Mouse (Mus musculus) limb, embryonic 11.5 days (tissue): ENCODE results near the gene Trip4. TPM values are rescaled to one million over a fixed set of nuclear protein-coding genes. Genes with fewer than 3 reads are reported as not detected.
"Not testable (repeated sequence)": the region's sequence is repeated elsewhere in the genome, so short reads cannot be mapped to it uniquely, and the experiment has no call there.

Experiments used
- ATAC-seq: fragments of 200-750 bp; cut with Nextera tagmentation; 2 replicates; pipeline ENCODE4 v1.8.0; 2017; ENCODE audit warnings: low read depth; ENCODE audit not compliant: insufficient number of reproducible peaks, low FRiP score, low TSS enrichment
- DNase-seq: peaks from one replicate; pipeline ENCODE4 v3.0.0-alpha.2; 2015; ENCODE audit warnings: low spot score
- H3K27ac ChIP-seq: fragments of 300-500 bp; sonication (generic); replicated peaks from 2 replicates; pipeline ENCODE4 v1.5.1; 2014; ENCODE audit warnings: low read depth, mild to moderate bottlenecking, low read length
- H3K27me3 ChIP-seq: fragments of 300-500 bp; sonication (generic); 2 replicates; pipeline ENCODE4 v1.6.1; 2014; ENCODE audit warnings: mild to moderate bottlenecking, low read length, mixed read lengths; ENCODE audit not compliant: control insufficient read depth, insufficient read depth
- H3K36me3 ChIP-seq: fragments of 300-500 bp; sonication (generic); 2 replicates; pipeline ENCODE4 v1.6.1; 2014; ENCODE audit warnings: mild to moderate bottlenecking, low read length, moderate library complexity, mixed read lengths; ENCODE audit not compliant: control insufficient read depth, insufficient read depth
- H3K4me1 ChIP-seq: fragments of 300-500 bp; sonication (generic); 2 replicates; pipeline ENCODE4 v1.6.1; 2014; ENCODE audit warnings: low read length, mixed read lengths; ENCODE audit not compliant: control insufficient read depth, insufficient read depth
- H3K4me2 ChIP-seq: fragments of 300-500 bp; sonication (generic); 2 replicates; pipeline ENCODE4 v1.6.1; 2014; ENCODE audit warnings: low read depth, mild to moderate bottlenecking, moderate library complexity; ENCODE audit not compliant: severe bottlenecking
- H3K4me3 ChIP-seq: fragments of 300-500 bp; sonication (generic); 2 replicates; pipeline ENCODE4 v1.5.1; 2014; ENCODE audit warnings: low read depth, low read length
- H3K9ac ChIP-seq: fragments of 300-500 bp; sonication (generic); 2 replicates; pipeline ENCODE4 v1.6.1; 2014; ENCODE audit warnings: mild to moderate bottlenecking, low read length
- H3K9me3 ChIP-seq: fragments of 300-500 bp; sonication (generic); 2 replicates; pipeline ENCODE4 v1.6.1; 2016; ENCODE audit warnings: low read length; ENCODE audit not compliant: control insufficient read depth
- WGBS: fragments of 180-500 bp; shearing (Covaris S2); extraction: QIAGEN DNeasy Blood & Tissue Kit; methylation state at CpG from one replicate; pipeline ENCODE4 v1.1.7; 2014; 5-methylcytosine and 5-hydroxymethylcytosine counted together
- polyA plus RNA-seq: library from polyadenylated mRNA; unstranded; fragments of >200 nt; fragmentation: Nextera tagmentation; extraction: Ambion mirVana; gene quantifications from 2 replicates; pipeline ENCODE4 v1.2.1, GENCODE M21; 2014

Trip4 gene
- polyA plus RNA-seq, 1 experiment from 2014 or later = 35.3 TPM

DNA sequence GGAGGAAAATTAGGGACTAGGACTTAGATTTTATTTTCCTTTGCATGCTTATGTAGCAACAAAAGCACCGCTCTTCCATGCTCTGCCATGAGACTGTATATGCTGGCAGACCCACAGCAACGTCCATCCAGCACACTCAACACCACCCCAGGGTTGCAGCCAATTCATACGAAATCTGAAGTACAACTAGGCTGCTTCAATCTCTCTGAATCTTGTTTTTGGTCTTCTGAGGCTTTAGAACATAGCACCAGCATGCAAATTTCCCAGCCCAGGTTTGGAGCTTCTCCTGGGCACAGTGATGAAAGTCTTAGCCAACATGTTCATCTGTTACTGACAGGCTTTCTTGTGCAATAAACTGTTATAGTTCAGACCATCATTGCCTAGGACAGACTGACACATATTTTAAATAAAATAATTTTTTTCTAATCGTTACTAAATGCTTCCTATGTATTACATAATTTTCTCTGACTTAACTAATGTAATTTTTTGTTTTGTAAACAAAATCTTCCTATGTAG is 120.7 kb downstream of the Trip4 start:
- WGBS = 84% methylated on average over 4 of the region's 4 CpGs
- Histone ChIP-seq H3K4me3 (no peak overlapping the region), H3K4me2 (no peak overlapping the region), H3K27ac (no peak overlapping the region), H3K36me3 (no peaks in the 10 kb centered on the region), H3K9me3 (no peaks in the 10 kb centered on the region), H3K4me1 (0 out of 2 replicates have a peak, but pooled peaks cover 2% of the 10 kb centered on the region), H3K9ac (no peak overlapping the region), H3K27me3 (no peaks in the 10 kb centered on the region)
- ATAC-seq (no peak), DNase-seq (no peak)

DNA sequence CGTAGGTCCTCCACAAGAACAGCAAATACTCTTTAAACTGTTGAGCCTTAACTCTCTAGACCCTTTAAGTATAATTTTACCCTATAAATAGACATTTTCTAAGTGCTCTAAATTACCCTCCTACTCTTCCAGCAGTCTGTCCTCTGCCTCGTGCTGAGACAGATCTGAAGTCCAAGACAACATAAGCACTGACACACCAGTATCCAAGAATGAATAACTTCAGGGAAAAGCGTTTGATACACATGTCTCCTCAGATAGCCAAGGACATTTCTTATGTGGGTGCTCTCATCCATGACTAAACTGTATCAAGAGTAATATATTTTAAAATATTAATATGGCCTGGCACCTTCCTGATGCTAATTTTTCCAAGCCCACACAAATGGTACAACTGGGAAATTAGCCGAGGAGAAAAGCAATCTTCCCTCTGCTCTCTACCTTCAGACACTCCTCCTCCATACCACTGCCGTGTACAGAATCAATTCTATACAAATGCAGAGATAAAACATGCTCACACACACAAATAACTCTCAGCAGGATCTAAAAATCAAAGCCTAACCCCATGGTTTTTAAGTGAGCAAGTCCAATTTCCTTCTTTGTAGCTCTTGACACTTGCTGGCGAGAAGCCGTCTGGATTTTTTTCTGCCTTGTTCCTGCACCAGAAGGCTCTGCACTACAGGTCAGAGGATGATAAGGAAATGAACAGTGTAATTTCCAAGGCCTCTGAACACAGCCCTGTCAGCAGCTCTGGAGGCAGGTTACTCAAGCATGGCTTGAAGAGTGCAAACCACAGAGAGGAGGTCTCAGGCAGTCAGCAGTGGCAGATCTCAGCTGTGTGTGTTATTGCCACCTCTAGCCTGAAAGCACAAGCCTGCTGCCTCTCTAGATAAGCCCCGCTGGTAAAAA is 121.5 kb downstream of the Trip4 start:
- Histone ChIP-seq H3K27ac (no peak overlapping the region), H3K27me3 (no peaks in the 10 kb centered on the region), H3K4me1 (0 out of 2 replicates have a peak, but pooled peaks cover 2% of the 10 kb centered on the region), H3K36me3 (no peaks in the 10 kb centered on the region), H3K9ac (no peak overlapping the region), H3K9me3 (no peaks in the 10 kb centered on the region), H3K4me2 (no peak overlapping the region), H3K4me3 (no peak overlapping the region)
- no peak for DNase-seq
- WGBS = 68% methylated on average over 8 of the region's 8 CpGs
- ATAC-seq = no peak

DNA sequence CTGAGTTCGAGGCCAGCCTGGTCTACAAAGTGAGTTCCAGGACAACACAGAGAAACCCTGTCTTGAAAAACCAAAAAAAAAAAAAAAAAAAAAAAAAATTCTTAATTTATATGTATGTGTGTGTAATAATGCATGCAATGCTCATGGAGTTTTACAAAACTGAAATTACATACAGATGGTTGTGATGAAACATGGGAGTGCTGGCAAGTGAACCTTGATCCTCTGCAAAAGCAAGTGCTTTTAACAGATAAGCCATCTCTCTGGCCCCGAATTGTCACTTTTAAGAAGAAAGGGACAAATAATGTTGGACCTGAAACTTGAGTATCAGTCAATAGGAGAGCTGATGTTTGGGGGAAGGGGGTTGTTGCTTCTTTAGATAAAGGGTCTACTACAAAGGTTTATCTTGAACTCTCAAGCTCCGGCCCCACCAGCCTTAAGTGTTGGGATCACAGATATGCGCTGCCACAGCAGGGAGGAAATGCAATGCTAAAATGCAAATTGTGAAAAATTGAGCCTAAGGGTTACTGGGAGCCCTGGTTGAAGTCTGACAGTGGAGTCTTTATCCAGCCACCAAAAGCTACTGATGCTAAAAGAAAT is 122.7 kb downstream of the Trip4 start:
- Histone ChIP-seq H3K9ac (no peak overlapping the region), H3K27ac (no peak overlapping the region), H3K4me3 (no peak overlapping the region), H3K4me2 (no peak overlapping the region), H3K4me1 (no peaks in the 10 kb centered on the region), H3K36me3 (no peaks in the 10 kb centered on the region), H3K9me3 (no peaks in the 10 kb centered on the region), H3K27me3 (no peaks in the 10 kb centered on the region)
- no peak for ATAC-seq
- DNase-seq = no peak
- 85% methylated on average over 4 of the region's 4 CpGs for WGBS

DNA sequence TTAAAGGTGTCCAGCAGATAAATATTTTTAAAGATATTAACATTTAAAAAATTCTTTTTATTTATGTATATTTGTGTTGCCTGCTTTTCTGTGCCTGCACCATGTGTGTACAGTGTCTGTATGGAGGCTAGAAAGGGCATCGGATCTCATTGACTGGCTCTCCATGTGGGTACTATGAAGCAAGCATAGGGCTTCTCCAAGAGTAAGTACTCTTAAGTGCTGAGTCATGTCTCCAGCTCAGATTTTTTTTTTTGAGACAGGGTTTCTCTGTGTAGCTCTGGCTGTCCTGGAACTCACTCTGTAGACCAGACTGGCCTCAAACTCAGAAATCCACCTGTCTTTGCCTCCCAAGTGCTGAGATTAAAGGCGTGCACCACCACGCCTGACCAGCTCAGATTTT is 129.0 kb downstream of the Trip4 start:
- H3K27ac ChIP-seq, H3K27me3 ChIP-seq, H3K9me3 ChIP-seq, DNase-seq, ATAC-seq, H3K4me1 ChIP-seq, H3K4me2 ChIP-seq, H3K4me3 ChIP-seq, H3K36me3 ChIP-seq, H3K9ac ChIP-seq: not testable (repeated sequence)
- 93% methylated on average over 3 of the region's 3 CpGs for WGBS

Other genes starting within 250 kb of the Trip4 start
- 254 and 261 TPM in 2 replicates for gene Oaz2, start 240.8 kb downstream of the Trip4 start, polyA plus RNA-seq
- gene Zfp609, start 81.2 kb downstream of the Trip4 start, polyA plus RNA-seq = 7.3 and 8.2 TPM in 2 replicates
- gene Pclaf, start 18.6 kb downstream of the Trip4 start, polyA plus RNA-seq = 280 and 311 TPM in 2 replicates
- gene Csnk1g1, start 130 bp upstream of the Trip4 start, polyA plus RNA-seq = 15.9 and 18.6 TPM in 2 replicates
- gene Ppib, start 151.4 kb upstream of the Trip4 start, polyA plus RNA-seq = 523 and 551 TPM in 2 replicates
- 2.3 and 2.9 TPM in 2 replicates for gene Snx22, start 160.9 kb upstream of the Trip4 start, polyA plus RNA-seq
- gene Snx1, start 217.8 kb upstream of the Trip4 start, polyA plus RNA-seq = 123 and 127 TPM in 2 replicates
- gene Ciao2a, start 217.8 kb upstream of the Trip4 start, polyA plus RNA-seq = 177 and 178 TPM in 2 replicates
- 4.0 and 4.3 TPM in 2 replicates for gene Dapk2, start 249.4 kb upstream of the Trip4 start, polyA plus RNA-seq